Mouse (Mus musculus) kidney, adult 2 months (tissue): ENCODE results near the gene Dcxr. TPM values are rescaled to one million over a fixed set of nuclear protein-coding genes. Genes with fewer than 3 reads are reported as not detected.
"Not testable (repeated sequence)": the region's sequence is repeated elsewhere in the genome, so short reads cannot be mapped to it uniquely, and the experiment has no call there.

Source experiments
- DNase-seq: peaks from one replicate; pipeline ENCODE4 v3.0.0; 2021
- H3K27ac ChIP-seq: fragments of 200-500 bp; 2 replicates; pipeline ENCODE4 v1.5.1; 2012; ENCODE audit warnings: low read depth, low read length, control low read depth, inconsistent platforms; ENCODE audit not compliant: insufficient read depth
- H3K27me3 ChIP-seq: fragments of 200-500 bp; replicated peaks from 2 replicates; pipeline ENCODE4 v1.6.1; 2012; ENCODE audit warnings: mild to moderate bottlenecking, moderate library complexity, low read length, inconsistent platforms; ENCODE audit not compliant: control insufficient read depth, insufficient read depth
- H3K36me3 ChIP-seq: fragments of 200-500 bp; 2 replicates; pipeline ENCODE4 v1.6.1; 2012; ENCODE audit warnings: mild to moderate bottlenecking, moderate library complexity, low read length, inconsistent platforms; ENCODE audit not compliant: control insufficient read depth, insufficient read depth
- H3K4me1 ChIP-seq: fragments of 200-500 bp; 2 replicates; pipeline ENCODE4 v1.6.1; 2011; ENCODE audit warnings: low read length; ENCODE audit not compliant: control insufficient read depth, insufficient read depth
- H3K4me3 ChIP-seq: fragments of 200-500 bp; 2 replicates; pipeline ENCODE4 v1.5.1; 2011; ENCODE audit warnings: mild to moderate bottlenecking, low read depth, low read length, control low read depth; ENCODE audit not compliant: insufficient read depth
- CTCF ChIP-seq: fragments of 200-500 bp; conservative IDR thresholded peaks from 2 replicates; pipeline ENCODE4 v1.5.1; 2011; ENCODE audit warnings: low read depth, mild to moderate bottlenecking, control low read depth, low read length, moderate library complexity, mixed read lengths; ENCODE audit not compliant: insufficient read depth, insufficient read length
- POLR2A ChIP-seq: fragments of 200-500 bp; IDR thresholded peaks from one replicate; pipeline ENCODE4 v1.6.1; 2011; ENCODE audit warnings: low read depth, low read length, control low read depth
- WGBS: fragments of 180-500 bp; shearing (Covaris S2); methylation state at CpG from one replicate; pipeline ENCODE4 v1.1.7; 2018; 5-methylcytosine and 5-hydroxymethylcytosine counted together
- polyA plus RNA-seq: library from polyadenylated mRNA; depleted of rRNA; stranded (reverse); fragments of >200 nt; gene quantifications from 2 replicates; pipeline ENCODE4 v1.2.3, GENCODE M21; 2012; rRNA removed

The Dcxr gene
- polyA plus RNA-seq, 1 experiment = 910 TPM

DNA sequence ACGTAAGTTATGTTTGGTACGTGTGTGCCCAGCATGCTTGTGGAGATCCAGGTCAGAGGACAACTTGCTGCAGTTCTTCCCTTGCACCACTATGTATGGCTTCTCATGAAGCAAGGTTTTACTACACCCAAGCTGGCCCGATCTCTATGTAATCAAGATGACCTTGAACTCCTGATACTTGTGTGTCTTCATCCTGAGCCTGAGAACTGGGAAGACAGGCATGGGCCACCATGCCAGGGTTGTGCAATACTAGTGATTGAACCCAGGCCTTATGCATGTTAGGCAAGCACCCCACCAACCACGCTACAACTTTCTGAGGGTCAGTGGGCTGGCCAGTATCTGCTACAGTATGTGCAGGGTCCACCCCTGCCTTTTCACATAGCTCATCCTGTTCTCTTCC lies 50.1 kb downstream of the Dcxr start:
- TF ChIP-seq CTCF (no peak), POLR2A (no peak)
- 83% methylated on average over 4 of the region's 4 CpGs for WGBS
- peaks cover 18% of the 10 kb centered on the region for H3K4me1 ChIP-seq
- no peaks in the 10 kb centered on the region for H3K27me3 ChIP-seq
- no peak overlapping the region for H3K4me3 ChIP-seq
- no peak for DNase-seq
- H3K36me3 ChIP-seq = peaks cover 2% of the 10 kb centered on the region; the same call in 1 of the 2 replicates
- H3K27ac ChIP-seq = no peak overlapping the region

DNA sequence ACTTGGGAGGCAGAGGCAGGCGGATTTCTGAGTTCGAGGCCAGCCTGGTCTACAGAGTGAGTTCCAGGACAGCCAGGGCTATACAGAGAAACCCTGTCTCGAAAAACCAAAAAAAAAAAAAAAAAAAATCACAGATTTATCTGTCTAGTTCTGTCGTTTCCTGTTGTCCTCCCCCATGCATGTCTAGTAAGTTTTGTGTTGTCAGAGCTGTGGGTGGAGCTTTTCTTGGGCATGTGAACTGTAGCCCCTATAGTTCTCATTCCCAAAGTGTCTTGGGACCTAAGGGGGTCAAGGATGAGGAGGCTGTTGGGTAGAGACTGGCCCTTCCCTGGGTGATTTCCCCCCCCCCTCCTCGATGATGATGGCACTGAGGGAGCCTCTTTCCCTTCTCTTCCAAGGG lies 51.2 kb downstream of the Dcxr start:
- H3K4me1 ChIP-seq = peaks cover 18% of the 10 kb centered on the region
- H3K27ac ChIP-seq, DNase-seq, H3K4me3 ChIP-seq, H3K27me3 ChIP-seq, H3K36me3 ChIP-seq: not testable (repeated sequence)
- 67% methylated on average over 5 of the region's 5 CpGs for WGBS

Other genes starting within 250 kb of the Dcxr start
- 282 and 300 TPM in 2 replicates for gene Mrpl12, start 242.7 kb downstream of the Dcxr start, polyA plus RNA-seq
- 751 and 939 TPM in 2 replicates for gene Slc25a10, start 235.4 kb downstream of the Dcxr start, polyA plus RNA-seq
- 52.8 and 77.3 TPM in 2 replicates for gene Gcgr, start 196.6 kb downstream of the Dcxr start, polyA plus RNA-seq
- 129 and 131 TPM in 2 replicates for gene Mcrip1, start 177.6 kb downstream of the Dcxr start, polyA plus RNA-seq
- 9.5 TPM in 1 of 2 replicates, not detected in the other for gene Ppp1r27, start 176.1 kb downstream of the Dcxr start, polyA plus RNA-seq
- 323 and 342 TPM in 2 replicates for gene P4hb, start 154.0 kb downstream of the Dcxr start, polyA plus RNA-seq
- gene Arhgdia, start 145.7 kb downstream of the Dcxr start, polyA plus RNA-seq = 543 and 613 TPM in 2 replicates
- 18.8 and 29.0 TPM in 2 replicates for gene Alyref, start 128.9 kb downstream of the Dcxr start, polyA plus RNA-seq
- gene Anapc11, start 128.9 kb downstream of the Dcxr start, polyA plus RNA-seq = 137 and 143 TPM in 2 replicates
- 7.7 and 12.9 TPM in 2 replicates for gene Npb, start 118.8 kb downstream of the Dcxr start, polyA plus RNA-seq
- gene Pcyt2, start 109.3 kb downstream of the Dcxr start, polyA plus RNA-seq = 432 and 566 TPM in 2 replicates
- gene Sirt7, start 102.0 kb downstream of the Dcxr start, polyA plus RNA-seq = 72.2 and 76.8 TPM in 2 replicates
- gene Mafg, start 93.7 kb downstream of the Dcxr start, polyA plus RNA-seq = 62.2 and 66.1 TPM in 2 replicates
- 1.0 and 1.5 TPM in 2 replicates for gene Pycr1, start 83.5 kb downstream of the Dcxr start, polyA plus RNA-seq
- 0.27 and 1.0 TPM in 2 replicates for gene Myadml2, start 79.1 kb downstream of the Dcxr start, polyA plus RNA-seq
- 25.5 and 26.1 TPM in 2 replicates for gene Notum, start 66.1 kb downstream of the Dcxr start, polyA plus RNA-seq
- 105 and 106 TPM in 2 replicates for gene Aspscr1, start 54.3 kb downstream of the Dcxr start, polyA plus RNA-seq
- 157 and 166 TPM in 2 replicates for gene Cenpx, start 13.5 kb downstream of the Dcxr start, polyA plus RNA-seq
- 17.5 and 19.5 TPM in 2 replicates for gene Lrrc45, start 13.4 kb downstream of the Dcxr start, polyA plus RNA-seq
- gene Rac3, start 5.8 kb downstream of the Dcxr start, polyA plus RNA-seq = 14.5 and 17.0 TPM in 2 replicates
- gene Cbr2, start 4.8 kb upstream of the Dcxr start, polyA plus RNA-seq = 31.3 and 45.3 TPM in 2 replicates
- gene Hmga1b, start 35.5 kb upstream of the Dcxr start, polyA plus RNA-seq = 0.53 and 0.55 TPM in 2 replicates
- gene Rfng, start 56.9 kb upstream of the Dcxr start, polyA plus RNA-seq = 69.0 and 80.5 TPM in 2 replicates
- gene Gps1, start 57.0 kb upstream of the Dcxr start, polyA plus RNA-seq = 173 and 175 TPM in 2 replicates
- 42.3 and 42.6 TPM in 2 replicates for gene Dus1l, start 69.1 kb upstream of the Dcxr start, polyA plus RNA-seq
- gene Fasn, start 97.3 kb upstream of the Dcxr start, polyA plus RNA-seq = 936 and 1,244 TPM in 2 replicates
- gene Ccdc57, start 205.6 kb upstream of the Dcxr start, polyA plus RNA-seq = 2.9 and 3.5 TPM in 2 replicates
- 2.0 and 2.9 TPM in 2 replicates for gene Slc16a3, start 221.2 kb upstream of the Dcxr start, polyA plus RNA-seq